Mouse (Mus musculus): ENCODE measurements around the gene Asap3. TPM values are rescaled to one million over a fixed set of nuclear protein-coding genes. Genes with fewer than 3 reads are reported as not detected.

Asap3 gene
- total and polyA plus RNA-seq, 3 experiments = 0.05 to 0.30 (median 0.05) TPM

GRCm38 (mm10) chr4:136188973-136189737, 17.0 kb upstream of the Asap3 start:
- ATAC-seq (ENCODE audit: extremely low read depth, insufficient number of reproducible peaks, low FRiP score, poor library complexity, severe bottlenecking) = no peak

GRCm38 (mm10) chr4:136189912-136190311, 16.3 kb upstream of the Asap3 start:
- Histone ChIP-seq H3K36me3 (replicated peaks) (peaks cover 100% of the 10 kb centered on the region), H3K9me3 (replicated peaks) (no peaks in the 10 kb centered on the region), H3K27me3 (ENCODE audit: insufficient read depth, low read length) (no peaks in the 10 kb centered on the region), H3K4me1 (ENCODE audit: insufficient read depth, low read depth, low read length) (peaks cover 35% of the 10 kb centered on the region), H3K4me3 (ENCODE audit: low read depth, low read length) (no peak overlapping the region)
- TF ChIP-seq GATA1 (IDR thresholded peaks at IDR 0.05; ENCODE audit: borderline replicate concordance, low read length) (no peak), TAL1 (conservative IDR thresholded peaks at IDR 0.05; ENCODE audit: low read depth, low read length) (no peak), CTCF (IDR thresholded peaks at IDR 0.05; ENCODE audit: low read depth, low read length) (no peak), POLR2AphosphoS5 (IDR thresholded peaks at IDR 0.05; ENCODE audit: insufficient replicate concordance, low read depth, low read length) (no peak), GATA2 (IDR thresholded peaks at IDR 0.05; ENCODE audit: borderline replicate concordance, low read depth, low read length) (no peak)
- ATAC-seq (ENCODE audit: extremely low read depth, insufficient number of reproducible peaks, low FRiP score, poor library complexity, severe bottlenecking) (no peak), DNase-seq (ENCODE audit: low spot score) (no peak)

More at GRCm38 (mm10) chr4:136188973-136189737, 17.0 kb upstream of the Asap3 start:
- no peak for TF ChIP-seq TAL1 (conservative IDR thresholded peaks at IDR 0.05; ENCODE audit: low read depth, low read length)
- TF ChIP-seq GATA2 (IDR thresholded peaks at IDR 0.05; ENCODE audit: borderline replicate concordance, low read depth, low read length) = no peak
- no peak for TF ChIP-seq CTCF (IDR thresholded peaks at IDR 0.05; ENCODE audit: low read depth, low read length)
- TF ChIP-seq POLR2AphosphoS5 (IDR thresholded peaks at IDR 0.05; ENCODE audit: insufficient replicate concordance, low read depth, low read length) = no peak
- TF ChIP-seq GATA1 (IDR thresholded peaks at IDR 0.05; ENCODE audit: borderline replicate concordance, low read length) = no peak
- no peak for DNase-seq (ENCODE audit: low spot score)
- Histone ChIP-seq H3K36me3 (replicated peaks) (peaks cover 99% of the 10 kb centered on the region), H3K27me3 (ENCODE audit: insufficient read depth, low read length) (no peaks in the 10 kb centered on the region), H3K4me3 (ENCODE audit: low read depth, low read length) (no peak overlapping the region), H3K4me1 (ENCODE audit: insufficient read depth, low read depth, low read length) (peaks cover 40% of the 10 kb centered on the region), H3K9me3 (replicated peaks) (no peaks in the 10 kb centered on the region)

DNA sequence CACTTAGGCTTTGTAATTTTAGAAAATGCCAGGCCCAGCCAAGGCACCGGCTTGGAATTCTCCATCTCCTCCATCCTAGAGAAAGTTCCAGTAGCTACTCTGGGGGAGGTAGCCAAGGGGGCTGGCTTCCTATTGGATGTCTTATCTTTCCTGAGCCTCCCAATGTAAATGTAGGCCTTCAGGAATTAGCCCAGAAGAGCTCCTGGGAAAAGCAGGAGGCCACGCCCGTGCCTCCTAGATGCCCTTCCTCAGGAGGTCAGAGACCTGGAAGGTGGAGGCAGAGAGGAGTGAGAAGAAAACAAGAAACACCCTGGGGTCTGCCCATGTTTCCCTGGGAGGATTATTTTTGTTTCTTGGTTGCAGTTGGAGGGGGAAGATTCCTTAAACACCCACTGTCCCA, 12.6 kb upstream of the Asap3 start:
- TF ChIP-seq GATA1 (IDR thresholded peaks at IDR 0.05; ENCODE audit: borderline replicate concordance, low read length) (no peak), TAL1 (conservative IDR thresholded peaks at IDR 0.05; ENCODE audit: low read depth, low read length) (no peak), GATA2 (IDR thresholded peaks at IDR 0.05; ENCODE audit: borderline replicate concordance, low read depth, low read length) (no peak), CTCF (IDR thresholded peaks at IDR 0.05; ENCODE audit: low read depth, low read length) (no peak), POLR2AphosphoS5 (IDR thresholded peaks at IDR 0.05; ENCODE audit: insufficient replicate concordance, low read depth, low read length) (no peak)
- no peak overlapping the region for H3K4me3 ChIP-seq (ENCODE audit: low read depth, low read length)
- H3K9me3 ChIP-seq (replicated peaks) = no peaks in the 10 kb centered on the region
- H3K4me1 ChIP-seq (ENCODE audit: insufficient read depth, low read depth, low read length) = peaks cover 19% of the 10 kb centered on the region
- ATAC-seq (ENCODE audit: extremely low read depth, insufficient number of reproducible peaks, low FRiP score, poor library complexity, severe bottlenecking) = no peak
- no peak for DNase-seq (ENCODE audit: low spot score)
- H3K27me3 ChIP-seq (ENCODE audit: insufficient read depth, low read length) = no peaks in the 10 kb centered on the region
- peaks cover 79% of the 10 kb centered on the region for H3K36me3 ChIP-seq (replicated peaks)

- H3K27me3 ChIP-seq (ENCODE audit: insufficient read depth, low read length) = no peaks in the 10 kb centered on the region
- TF ChIP-seq TAL1 (conservative IDR thresholded peaks at IDR 0.05; ENCODE audit: low read depth, low read length) = no peak
- ATAC-seq (ENCODE audit: extremely low read depth, insufficient number of reproducible peaks, low FRiP score, poor library complexity, severe bottlenecking) (no peak), DNase-seq (ENCODE audit: low spot score) (no peak)
- H3K4me1 ChIP-seq (ENCODE audit: insufficient read depth, low read depth, low read length) = peaks cover 13% of the 10 kb centered on the region
- H3K4me3 ChIP-seq (ENCODE audit: low read depth, low read length) = no peak overlapping the region
- H3K36me3 ChIP-seq (replicated peaks) = peaks cover 64% of the 10 kb centered on the region
- no peaks in the 10 kb centered on the region for H3K9me3 ChIP-seq (replicated peaks)
Observed at GRCm38 (mm10) chr4:136195029-136195428, 11.1 kb upstream of the Asap3 start.

GRCm38 (mm10) chr4:136195629-136196028, 10.5 kb upstream of the Asap3 start:
- ATAC-seq (ENCODE audit: extremely low read depth, insufficient number of reproducible peaks, low FRiP score, poor library complexity, severe bottlenecking) (no peak), DNase-seq (ENCODE audit: low spot score) (no peak)
- Histone ChIP-seq H3K4me1 (ENCODE audit: insufficient read depth, low read depth, low read length) (peaks cover 10% of the 10 kb centered on the region), H3K27me3 (ENCODE audit: insufficient read depth, low read length) (peaks cover under 1% of the 10 kb centered on the region; the same call in 1 of the 2 replicates), H3K36me3 (replicated peaks) (peaks cover 58% of the 10 kb centered on the region), H3K9me3 (replicated peaks) (no peaks in the 10 kb centered on the region), H3K4me3 (ENCODE audit: low read depth, low read length) (no peak overlapping the region)
- TF ChIP-seq GATA1 (IDR thresholded peaks at IDR 0.05; ENCODE audit: borderline replicate concordance, low read length) (no peak), POLR2AphosphoS5 (IDR thresholded peaks at IDR 0.05; ENCODE audit: insufficient replicate concordance, low read depth, low read length) (no peak), CTCF (IDR thresholded peaks at IDR 0.05; ENCODE audit: low read depth, low read length) (no peak), TAL1 (conservative IDR thresholded peaks at IDR 0.05; ENCODE audit: low read depth, low read length) (no peak), GATA2 (IDR thresholded peaks at IDR 0.05; ENCODE audit: borderline replicate concordance, low read depth, low read length) (no peak)

DNA sequence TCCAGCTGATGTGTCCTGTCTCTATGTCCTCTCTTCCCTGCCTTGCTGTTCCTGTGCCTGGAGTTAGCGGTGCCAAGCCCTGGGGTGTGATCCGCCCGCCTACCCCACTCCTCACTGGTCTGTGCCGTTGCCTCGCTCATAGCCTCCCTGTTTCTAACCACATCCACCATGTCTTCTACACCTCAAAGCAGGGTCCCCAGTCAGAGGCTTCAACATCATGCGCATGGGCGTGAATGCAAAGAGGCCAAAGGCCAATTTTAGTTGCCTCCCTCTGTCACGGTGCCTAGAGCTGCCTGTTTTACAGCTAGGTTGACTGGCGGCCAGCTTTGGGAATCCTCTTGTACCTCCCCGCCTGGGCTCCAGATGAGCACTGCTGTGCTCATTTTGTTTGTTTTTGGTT, 10.0 kb upstream of the Asap3 start:
- ATAC-seq (ENCODE audit: extremely low read depth, insufficient number of reproducible peaks, low FRiP score, poor library complexity, severe bottlenecking) = no peak
- TF ChIP-seq CTCF (IDR thresholded peaks at IDR 0.05; ENCODE audit: low read depth, low read length) = no peak
- TF ChIP-seq POLR2AphosphoS5 (IDR thresholded peaks at IDR 0.05; ENCODE audit: insufficient replicate concordance, low read depth, low read length) = no peak
- no peak for TF ChIP-seq GATA1 (IDR thresholded peaks at IDR 0.05; ENCODE audit: borderline replicate concordance, low read length)
- TF ChIP-seq TAL1 (conservative IDR thresholded peaks at IDR 0.05; ENCODE audit: low read depth, low read length) = no peak
- TF ChIP-seq GATA2 (IDR thresholded peaks at IDR 0.05; ENCODE audit: borderline replicate concordance, low read depth, low read length) = no peak
- no peak for DNase-seq (ENCODE audit: low spot score)
- H3K36me3 ChIP-seq (replicated peaks) = peaks cover 52% of the 10 kb centered on the region
- H3K9me3 ChIP-seq (replicated peaks) = no peaks in the 10 kb centered on the region
- peaks cover 4% of the 10 kb centered on the region; the same call in 1 of the 2 replicates for H3K27me3 ChIP-seq (ENCODE audit: insufficient read depth, low read length)
- no peak overlapping the region for H3K4me3 ChIP-seq (ENCODE audit: low read depth, low read length)
- H3K4me1 ChIP-seq (ENCODE audit: insufficient read depth, low read depth, low read length) = peaks cover 5% of the 10 kb centered on the region
